Mouse (Mus musculus): ENCODE measurements around the gene Rpl13. TPM values are rescaled to one million over a fixed set of nuclear protein-coding genes. Genes with fewer than 3 reads are reported as not detected.
A peak's percentile ranks its signal among the peaks of the same experiment; 100 is the strongest.
"Not testable (repeated sequence)": the region's sequence is repeated elsewhere in the genome, so short reads cannot be mapped to it uniquely, and the experiment has no call there.

Rpl13 gene
- polyA plus RNA-seq, 1 experiment, result 3,303 TPM

- TF ChIP-seq POLR2A (IDR thresholded peaks at IDR 0.05; ENCODE audit: control insufficient read depth, extremely low read depth, insufficient read depth, low read length, poor library complexity), result no peak
- TF ChIP-seq CTCF (IDR thresholded peaks at IDR 0.05; ENCODE audit: borderline replicate concordance, control insufficient read depth, extremely low read depth, insufficient read depth, low read length, poor library complexity), result no peak
- peak; percentile 59 for DNase-seq
- Histone ChIP-seq H3K36me3 (ENCODE audit: control insufficient read depth, insufficient read depth, low read length) (peaks cover 19% of the 10 kb centered on the region), H3K27ac (ENCODE audit: control insufficient read depth, insufficient read depth, low read length) (no peak overlapping the region), H3K4me3 (ENCODE audit: control insufficient read depth, insufficient read depth, low read length) (no peak overlapping the region), H3K27me3 (ENCODE audit: control insufficient read depth, insufficient read depth, low read length) (no peaks in the 10 kb centered on the region), H3K4me1 (replicated peaks; ENCODE audit: control insufficient read depth, insufficient read depth, low read length) (peaks cover 2% of the 10 kb centered on the region)
- 92% methylated on average over 12 of the region's 12 CpGs for WGBS
Observed at GRCm38 (mm10) chr8:123097786-123098584, 4.2 kb upstream of the Rpl13 start.

GRCm38 (mm10) chr8:123100288-123100687 is 1.9 kb upstream of the Rpl13 start:
- DNase-seq, result no peak
- Histone ChIP-seq H3K4me3 (ENCODE audit: control insufficient read depth, insufficient read depth, low read length) (no peak overlapping the region), H3K4me1 (replicated peaks; ENCODE audit: control insufficient read depth, insufficient read depth, low read length) (peaks cover 10% of the 10 kb centered on the region), H3K27ac (ENCODE audit: control insufficient read depth, insufficient read depth, low read length) (no peak overlapping the region), H3K36me3 (ENCODE audit: control insufficient read depth, insufficient read depth, low read length) (peaks cover 20% of the 10 kb centered on the region), H3K27me3 (ENCODE audit: control insufficient read depth, insufficient read depth, low read length) (no peaks in the 10 kb centered on the region)
- WGBS, result 76% methylated on average over 8 of the region's 8 CpGs
- TF ChIP-seq POLR2A (IDR thresholded peaks at IDR 0.05; ENCODE audit: control insufficient read depth, extremely low read depth, insufficient read depth, low read length, poor library complexity) (no peak), CTCF (IDR thresholded peaks at IDR 0.05; ENCODE audit: borderline replicate concordance, control insufficient read depth, extremely low read depth, insufficient read depth, low read length, poor library complexity) (no peak)

- no peak for TF ChIP-seq POLR2A (IDR thresholded peaks at IDR 0.05; ENCODE audit: control insufficient read depth, extremely low read depth, insufficient read depth, low read length, poor library complexity)
- TF ChIP-seq CTCF (IDR thresholded peaks at IDR 0.05; ENCODE audit: borderline replicate concordance, control insufficient read depth, extremely low read depth, insufficient read depth, low read length, poor library complexity), result no peak
- 76% methylated on average over 4 of the region's 4 CpGs for WGBS
- no peak overlapping the region for H3K27ac ChIP-seq (ENCODE audit: control insufficient read depth, insufficient read depth, low read length)
- H3K27me3 ChIP-seq (ENCODE audit: control insufficient read depth, insufficient read depth, low read length), result no peaks in the 10 kb centered on the region
- no peak for DNase-seq
- peaks cover 22% of the 10 kb centered on the region for H3K36me3 ChIP-seq (ENCODE audit: control insufficient read depth, insufficient read depth, low read length)
- H3K4me3 ChIP-seq (ENCODE audit: control insufficient read depth, insufficient read depth, low read length), result no peak overlapping the region
- peaks cover 10% of the 10 kb centered on the region for H3K4me1 ChIP-seq (replicated peaks; ENCODE audit: control insufficient read depth, insufficient read depth, low read length)
Observed at GRCm38 (mm10) chr8:123101244-123101643, 906 bp upstream of the Rpl13 start.

- H3K27ac ChIP-seq (ENCODE audit: control insufficient read depth, insufficient read depth, low read length); H3K27me3 ChIP-seq (ENCODE audit: control insufficient read depth, insufficient read depth, low read length); DNase-seq: not testable (repeated sequence)
- WGBS, result under 1% methylated on average over 26 of the region's 26 CpGs
- Histone ChIP-seq H3K36me3 (ENCODE audit: control insufficient read depth, insufficient read depth, low read length) (peaks cover 22% of the 10 kb centered on the region), H3K4me3 (ENCODE audit: control insufficient read depth, insufficient read depth, low read length) (peak overlapping the region; percentile 92), H3K4me1 (replicated peaks; ENCODE audit: control insufficient read depth, insufficient read depth, low read length) (peaks cover 10% of the 10 kb centered on the region)
Observed at GRCm38 (mm10) chr8:123102855-123103254, 705 bp downstream of the Rpl13 start.

- H3K36me3 ChIP-seq (ENCODE audit: control insufficient read depth, insufficient read depth, low read length), result peaks cover 22% of the 10 kb centered on the region
- peak overlapping the region; percentile 92 for H3K4me3 ChIP-seq (ENCODE audit: control insufficient read depth, insufficient read depth, low read length)
- peaks cover 10% of the 10 kb centered on the region for H3K4me1 ChIP-seq (replicated peaks; ENCODE audit: control insufficient read depth, insufficient read depth, low read length)
- DNase-seq, result no peak
- 13% methylated on average over 15 of the region's 15 CpGs for WGBS
- no peak for TF ChIP-seq CTCF (IDR thresholded peaks at IDR 0.05; ENCODE audit: borderline replicate concordance, control insufficient read depth, extremely low read depth, insufficient read depth, low read length, poor library complexity)
- TF ChIP-seq POLR2A (IDR thresholded peaks at IDR 0.05; ENCODE audit: control insufficient read depth, extremely low read depth, insufficient read depth, low read length, poor library complexity), result no peak
- H3K27ac ChIP-seq (ENCODE audit: control insufficient read depth, insufficient read depth, low read length), result no peak overlapping the region
- H3K27me3 ChIP-seq (ENCODE audit: control insufficient read depth, insufficient read depth, low read length), result no peaks in the 10 kb centered on the region
Observed at GRCm38 (mm10) chr8:123103285-123103684, 1.1 kb downstream of the Rpl13 start.

- Histone ChIP-seq H3K27me3 (ENCODE audit: control insufficient read depth, insufficient read depth, low read length) (no peaks in the 10 kb centered on the region), H3K4me1 (replicated peaks; ENCODE audit: control insufficient read depth, insufficient read depth, low read length) (peaks cover 10% of the 10 kb centered on the region), H3K36me3 (ENCODE audit: control insufficient read depth, insufficient read depth, low read length) (peaks cover 22% of the 10 kb centered on the region), H3K27ac (ENCODE audit: control insufficient read depth, insufficient read depth, low read length) (no peak overlapping the region), H3K4me3 (ENCODE audit: control insufficient read depth, insufficient read depth, low read length) (no peak overlapping the region)
- 82% methylated on average over 6 of the region's 6 CpGs for WGBS
- no peak for TF ChIP-seq CTCF (IDR thresholded peaks at IDR 0.05; ENCODE audit: borderline replicate concordance, control insufficient read depth, extremely low read depth, insufficient read depth, low read length, poor library complexity)
- TF ChIP-seq POLR2A (IDR thresholded peaks at IDR 0.05; ENCODE audit: control insufficient read depth, extremely low read depth, insufficient read depth, low read length, poor library complexity), result no peak
- DNase-seq, result no peak
Observed at GRCm38 (mm10) chr8:123104046-123104767, 2.1 kb downstream of the Rpl13 start.

All from thymus, adult 2 months (tissue).